Mouse (Mus musculus) spleen, adult 2 months (tissue): Measurements from ENCODE around the gene Ube2g1.

Source experiments
- CTCF ChIP-seq: fragments of 200-500 bp; IDR thresholded peaks from 2 replicates; pipeline ENCODE4 v1.5.1; 2011; ENCODE audit warnings: mild to moderate bottlenecking, inconsistent platforms; ENCODE audit not compliant: insufficient read depth, insufficient read length, insufficient replicate concordance; ENCODE audit errors: extremely low read depth
- POLR2A ChIP-seq: fragments of 200-500 bp; IDR thresholded peaks from 2 replicates; pipeline ENCODE4 v1.6.1; 2011; ENCODE audit warnings: low read depth, low read length, inconsistent platforms

DNA sequence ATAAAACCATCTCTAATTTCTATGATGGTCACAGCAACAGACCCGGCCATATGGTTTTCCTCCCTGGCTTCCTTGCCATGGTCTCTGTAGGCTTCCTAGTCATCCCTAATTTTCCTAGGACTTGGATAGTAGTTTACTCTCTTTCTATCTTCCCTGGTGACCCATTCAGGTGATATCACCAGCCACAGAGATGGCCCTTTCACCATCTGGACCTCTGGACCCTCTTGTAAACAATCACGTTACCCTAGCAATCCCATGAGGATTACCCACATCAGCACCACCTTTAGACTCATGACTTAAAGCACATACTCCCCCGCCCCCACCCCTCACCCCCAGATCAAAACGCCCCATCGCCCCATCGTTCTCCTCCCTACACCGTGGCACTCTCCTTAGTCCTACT is 40.8 kb upstream of the Ube2g1 start:
- TF ChIP-seq CTCF (no peak), POLR2A (no peak)
